17 mouse cellular contexts compared by ENCODE assay signal in the genomic region with DNA sequence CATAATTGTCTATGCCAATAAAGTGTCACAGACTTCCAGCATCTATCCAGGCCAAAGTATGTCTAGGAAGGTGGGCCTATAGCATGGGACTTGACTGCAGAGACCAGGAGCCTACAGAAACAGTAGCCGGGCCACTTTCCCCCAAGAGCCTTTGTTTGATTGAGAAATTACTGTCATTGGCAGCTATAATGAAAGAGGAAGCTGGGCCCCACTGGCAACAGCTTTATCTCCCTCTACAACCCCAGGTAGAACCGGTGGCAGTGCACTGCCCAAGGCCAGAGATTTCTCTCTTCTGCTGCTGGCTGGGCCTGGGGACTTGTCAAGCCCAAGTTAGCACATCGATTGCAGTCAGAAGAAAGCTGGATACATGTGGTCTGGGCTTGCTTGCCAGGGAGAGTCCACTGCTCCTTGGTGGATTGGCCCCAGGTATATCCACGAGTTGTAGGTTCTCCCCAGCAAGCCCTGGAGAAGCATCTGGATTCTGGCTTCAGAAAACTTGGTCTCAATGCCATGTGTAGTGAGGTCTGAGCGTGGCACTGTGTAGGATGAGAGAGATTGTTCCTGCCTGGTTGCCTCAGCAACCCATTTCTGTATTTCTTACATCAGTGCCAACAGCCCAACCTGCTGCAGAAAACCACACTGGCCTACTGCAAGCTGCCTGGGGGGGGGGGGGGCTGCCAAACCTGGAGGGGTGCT. TPM values are rescaled to one million over a fixed set of nuclear protein-coding genes. Genes with fewer than 3 reads are reported as not detected.
DNase-seq lines count a peak whose midpoint lies in the region; ATAC-seq lines count a peak whose summit lies in the region.
"Had no signal": no experiment of that assay in that cellular context is flagged by ENCODE, and none has a peak within 500 bp of the region (broad histone marks: within the 10 kb centered on the region; RNA-seq: fewer than 3 reads in every experiment).

No protein-coding gene starts in this region.

- H3K4me1 ChIP-seq in heart, embryonic 11.5 days (ENCODE audit: control insufficient read depth, insufficient read depth, low read length), result peaks cover 10% of the 10 kb centered on the region

- H3K9ac ChIP-seq in heart, embryonic 11.5 days (ENCODE audit: low read depth, low read length), result no peak overlapping the region
- H3K9ac ChIP-seq: limb, embryonic 15.5 days; lung, embryonic 14.5 days had no signal

- 0 out of 2 replicates have a peak, but pooled peaks cover 7% of the 10 kb centered on the region for H3K27me3 ChIP-seq in heart, embryonic 11.5 days (ENCODE audit: control insufficient read depth, insufficient read depth, low read length)
- H3K27me3 ChIP-seq: limb, embryonic 15.5 days; megakaryocyte, embryonic 14.5 days; Patski had no signal

- peak; percentile 24 to 41 for DNase-seq in frontal cortex, adult 2 months (ENCODE audit: extremely low spot score in 1 of 2, low spot score in 1 of 2)
- no peak for DNase-seq in frontal cortex, postnatal 25 days (ENCODE audit: low spot score in 2 of 2)
- peak; percentile 44 for DNase-seq in right cerebral cortex, adult 18-20 months
- no peak for DNase-seq in right cerebral cortex, postnatal 14 days
- no peak for DNase-seq in heart, adult 18-20 months
- DNase-seq: cerebellum, adult 8-10 months; gastrocnemius, adult 2 months; heart, postnatal 36 days; kidney, adult 11 months; kidney, postnatal 25 days; lung, embryonic 14.5 days had no signal

- WGBS in heart, embryonic 11.5 days (ENCODE audit: insufficient replicate concordance), result 74% methylated on average over 5 of the region's 5 CpGs

- no peak overlapping the region for H3K4me3 ChIP-seq in heart, embryonic 11.5 days (ENCODE audit: low read depth, low read length)
- H3K4me3 ChIP-seq: gastrocnemius, adult 2 months; limb, embryonic 15.5 days; megakaryocyte, embryonic 14.5 days had no signal

- no peak overlapping the region for H3K27ac ChIP-seq in heart, embryonic 11.5 days (ENCODE audit: low read depth, low read length)
- H3K27ac ChIP-seq: gastrocnemius, adult 2 months; limb, embryonic 15.5 days; stomach, postnatal 0 days had no signal

- ATAC-seq in granulocyte monocyte progenitor cell, adult 5-6 weeks (replicated peaks; ENCODE audit: poor library complexity, severe bottlenecking), result peak; percentile 62
- no peak for ATAC-seq in heart, embryonic 11.5 days (replicated peaks; ENCODE audit: insufficient number of reproducible peaks, low FRiP score, low TSS enrichment)
- ATAC-seq: Patski had no signal

- H3K4me2 ChIP-seq in heart, embryonic 11.5 days, result no peak overlapping the region
- H3K4me2 ChIP-seq: limb, embryonic 15.5 days; lung, embryonic 14.5 days had no signal

- no peaks in the 10 kb centered on the region for H3K36me3 ChIP-seq in heart, embryonic 11.5 days (ENCODE audit: control insufficient read depth, insufficient read depth, low read length)

- H3K9me3 ChIP-seq in heart, embryonic 11.5 days (replicated peaks; ENCODE audit: control insufficient read depth, low read length), result no peaks in the 10 kb centered on the region
- H3K9me3 ChIP-seq: limb, embryonic 15.5 days; megakaryocyte, embryonic 14.5 days had no signal

RNA-seq across cellular contexts. Expression of gene Lrrc4, which starts 40.3 kb away (rescaled TPM):
- polyA plus RNA-seq in frontal cortex, adult 2 months (2012; rRNA removed), result 46.0 and 49.3 TPM in 2 replicates
- not detected in 2 replicates for total RNA-seq in granulocyte monocyte progenitor cell, adult 5-6 weeks (2014; fragmentation: Nextera tagmentation)
- total RNA-seq in granulocyte monocyte progenitor cell, adult 5-6 weeks (2017), result 0.22 TPM in 1 of 2 replicates, not detected in the other
- 1.1 TPM in 2 replicates for polyA plus RNA-seq in heart, embryonic 11.5 days (2014; fragmentation: Nextera tagmentation; extraction: Ambion mirVana)
- under 1 TPM; 0.54 to 0.65 TPM for total RNA-seq in heart, adult 18-20 months (2021)
- polyA plus RNA-seq: Patski had no signal

Comparison
In these comparisons a context has a peak if more than half of its experiments do, and no peak if none do; other contexts are left out.
1. DNase-seq: peak in frontal cortex, adult 2 months (2 of 2) and right cerebral cortex, adult 18-20 months (single experiment); none in frontal cortex, postnatal 25 days (0 of 2), right cerebral cortex, postnatal 14 days (single experiment) and heart, adult 18-20 months (0 of 2).